Mouse (Mus musculus) testis, adult 2 months (tissue): Measurements from ENCODE around the gene Tulp2.

Experiments
- CTCF ChIP-seq: fragments of 200-500 bp; IDR thresholded peaks from 2 replicates; pipeline ENCODE4 v1.5.1; 2012; ENCODE audit warnings: low read depth, mild to moderate bottlenecking, inconsistent platforms, low read length, moderate library complexity; ENCODE audit not compliant: control insufficient read depth, insufficient read depth, insufficient replicate concordance
- POLR2A ChIP-seq: fragments of 200-500 bp; IDR thresholded peaks from 2 replicates; pipeline ENCODE4 v1.6.1; 2012; ENCODE audit warnings: low read depth, mild to moderate bottlenecking, inconsistent platforms, low read length, moderate library complexity; ENCODE audit not compliant: control insufficient read depth

- TF ChIP-seq POLR2A (no peak), CTCF (no peak)
Observed at GRCm38 (mm10) chr7:45475291-45475969, 6.2 kb upstream of the Tulp2 start.
